Mouse (Mus musculus): ENCODE results near the gene Hoxc6. TPM values are rescaled to one million over a fixed set of nuclear protein-coding genes. Genes with fewer than 3 reads are reported as not detected.

The Hoxc6 gene
- polyA plus RNA-seq, 1 experiment from 2014 or later = 0.49 TPM

- no peak for ATAC-seq (replicated peaks; ENCODE audit: insufficient number of reproducible peaks, low FRiP score, low TSS enrichment)
- H3K36me3 ChIP-seq (ENCODE audit: control insufficient read depth, insufficient read depth, low read length) = no peaks in the 10 kb centered on the region
- H3K4me3 ChIP-seq (ENCODE audit: low read depth, low read length) = no peak overlapping the region
- H3K4me2 ChIP-seq = peak overlapping the region; percentile 11; the same call in 1 of the 2 replicates
- no peak overlapping the region for H3K9ac ChIP-seq (ENCODE audit: low read depth, low read length)
- H3K9me3 ChIP-seq (replicated peaks; ENCODE audit: control insufficient read depth, low read length) = no peaks in the 10 kb centered on the region
- 0 out of 2 replicates have a peak, but pooled peaks cover 3% of the 10 kb centered on the region for H3K4me1 ChIP-seq (ENCODE audit: control insufficient read depth, insufficient read depth, low read length)
- under 1% methylated on average over 31 of the region's 31 CpGs for WGBS (ENCODE audit: insufficient replicate concordance)
- H3K27ac ChIP-seq (ENCODE audit: low read depth, low read length) = no peak overlapping the region
- H3K27me3 ChIP-seq (ENCODE audit: control insufficient read depth, insufficient read depth, low read length) = peaks cover 98% of the 10 kb centered on the region
Observed at GRCm38 (mm10) chr15:103010112-103010846, 12.2 kb downstream of the Hoxc6 start.

GRCm38 (mm10) chr15:103010847-103011555, 12.9 kb downstream of the Hoxc6 start:
- H3K4me1 ChIP-seq (ENCODE audit: control insufficient read depth, insufficient read depth, low read length) = 0 out of 2 replicates have a peak, but pooled peaks cover 3% of the 10 kb centered on the region
- H3K36me3 ChIP-seq (ENCODE audit: control insufficient read depth, insufficient read depth, low read length) = no peaks in the 10 kb centered on the region
- H3K9ac ChIP-seq (ENCODE audit: low read depth, low read length) = no peak overlapping the region
- peak overlapping the region; percentile 11; the same call in 1 of the 2 replicates for H3K4me2 ChIP-seq
- H3K4me3 ChIP-seq (ENCODE audit: low read depth, low read length) = no peak overlapping the region
- no peaks in the 10 kb centered on the region for H3K9me3 ChIP-seq (replicated peaks; ENCODE audit: control insufficient read depth, low read length)
- H3K27ac ChIP-seq (ENCODE audit: low read depth, low read length) = no peak overlapping the region
- ATAC-seq (replicated peaks; ENCODE audit: insufficient number of reproducible peaks, low FRiP score, low TSS enrichment) = no peak
- WGBS (ENCODE audit: insufficient replicate concordance) = 1% methylated on average over 28 of the region's 28 CpGs
- H3K27me3 ChIP-seq (ENCODE audit: control insufficient read depth, insufficient read depth, low read length) = peaks cover 98% of the 10 kb centered on the region

- H3K36me3 ChIP-seq (ENCODE audit: control insufficient read depth, insufficient read depth, low read length) = no peaks in the 10 kb centered on the region
- H3K4me1 ChIP-seq (ENCODE audit: control insufficient read depth, insufficient read depth, low read length) = 0 out of 2 replicates have a peak, but pooled peaks cover 3% of the 10 kb centered on the region
- no peak overlapping the region for H3K4me3 ChIP-seq (ENCODE audit: low read depth, low read length)
- H3K9me3 ChIP-seq (replicated peaks; ENCODE audit: control insufficient read depth, low read length) = no peaks in the 10 kb centered on the region
- no peak overlapping the region for H3K9ac ChIP-seq (ENCODE audit: low read depth, low read length)
- WGBS (ENCODE audit: insufficient replicate concordance) = under 1% methylated on average over 26 of the region's 26 CpGs
- H3K4me2 ChIP-seq = peak overlapping the region; percentile 37; the same call in 1 of the 2 replicates
- H3K27ac ChIP-seq (ENCODE audit: low read depth, low read length) = no peak overlapping the region
- H3K27me3 ChIP-seq (ENCODE audit: control insufficient read depth, insufficient read depth, low read length) = peaks cover 98% of the 10 kb centered on the region
- no peak for ATAC-seq (replicated peaks; ENCODE audit: insufficient number of reproducible peaks, low FRiP score, low TSS enrichment)
Observed at GRCm38 (mm10) chr15:103011928-103012486, 13.9 kb downstream of the Hoxc6 start.

GRCm38 (mm10) chr15:103013238-103013984, 15.4 kb downstream of the Hoxc6 start:
- H3K27ac ChIP-seq (ENCODE audit: low read depth, low read length) = no peak overlapping the region
- H3K4me1 ChIP-seq (ENCODE audit: control insufficient read depth, insufficient read depth, low read length) = 0 out of 2 replicates have a peak, but pooled peaks cover 3% of the 10 kb centered on the region
- peaks cover 98% of the 10 kb centered on the region for H3K27me3 ChIP-seq (ENCODE audit: control insufficient read depth, insufficient read depth, low read length)
- H3K9ac ChIP-seq (ENCODE audit: low read depth, low read length) = no peak overlapping the region
- WGBS (ENCODE audit: insufficient replicate concordance) = 3% methylated on average over 17 of the region's 17 CpGs
- H3K4me2 ChIP-seq = 0 out of 2 replicates have a peak overlapping the region, but pooled peaks have one; percentile 1
- H3K36me3 ChIP-seq (ENCODE audit: control insufficient read depth, insufficient read depth, low read length) = no peaks in the 10 kb centered on the region
- no peak overlapping the region for H3K4me3 ChIP-seq (ENCODE audit: low read depth, low read length)
- H3K9me3 ChIP-seq (replicated peaks; ENCODE audit: control insufficient read depth, low read length) = no peaks in the 10 kb centered on the region
- ATAC-seq (replicated peaks; ENCODE audit: insufficient number of reproducible peaks, low FRiP score, low TSS enrichment) = no peak

GRCm38 (mm10) chr15:103014166-103015008, 16.3 kb downstream of the Hoxc6 start:
- 1% methylated on average over 54 of the region's 57 CpGs for WGBS (ENCODE audit: insufficient replicate concordance)
- no peaks in the 10 kb centered on the region for H3K36me3 ChIP-seq (ENCODE audit: control insufficient read depth, insufficient read depth, low read length)
- H3K4me2 ChIP-seq = peak overlapping the region; percentile 44
- H3K4me3 ChIP-seq (ENCODE audit: low read depth, low read length) = peak overlapping the region; percentile 20
- ATAC-seq (replicated peaks; ENCODE audit: insufficient number of reproducible peaks, low FRiP score, low TSS enrichment) = 0 out of 2 replicates have a peak, but pooled peaks have one; percentile 40
- H3K9ac ChIP-seq (ENCODE audit: low read depth, low read length) = no peak overlapping the region
- H3K27me3 ChIP-seq (ENCODE audit: control insufficient read depth, insufficient read depth, low read length) = peaks cover 98% of the 10 kb centered on the region
- H3K27ac ChIP-seq (ENCODE audit: low read depth, low read length) = no peak overlapping the region
- 0 out of 2 replicates have a peak, but pooled peaks cover 3% of the 10 kb centered on the region for H3K4me1 ChIP-seq (ENCODE audit: control insufficient read depth, insufficient read depth, low read length)
- H3K9me3 ChIP-seq (replicated peaks; ENCODE audit: control insufficient read depth, low read length) = no peaks in the 10 kb centered on the region

- no peaks in the 10 kb centered on the region for H3K36me3 ChIP-seq (ENCODE audit: control insufficient read depth, insufficient read depth, low read length)
- no peak overlapping the region for H3K9ac ChIP-seq (ENCODE audit: low read depth, low read length)
- under 1% methylated on average over 26 of the region's 28 CpGs for WGBS (ENCODE audit: insufficient replicate concordance)
- peak overlapping the region; percentile 11; the same call in 1 of the 2 replicates for H3K4me3 ChIP-seq (ENCODE audit: low read depth, low read length)
- H3K9me3 ChIP-seq (replicated peaks; ENCODE audit: control insufficient read depth, low read length) = no peaks in the 10 kb centered on the region
- H3K4me2 ChIP-seq = peak overlapping the region; percentile 44; the same call in 1 of the 2 replicates
- ATAC-seq (replicated peaks; ENCODE audit: insufficient number of reproducible peaks, low FRiP score, low TSS enrichment) = no peak
- H3K27ac ChIP-seq (ENCODE audit: low read depth, low read length) = no peak overlapping the region
- 0 out of 2 replicates have a peak, but pooled peaks cover 3% of the 10 kb centered on the region for H3K4me1 ChIP-seq (ENCODE audit: control insufficient read depth, insufficient read depth, low read length)
- H3K27me3 ChIP-seq (ENCODE audit: control insufficient read depth, insufficient read depth, low read length) = peaks cover 98% of the 10 kb centered on the region
Observed at GRCm38 (mm10) chr15:103015009-103015399, 16.9 kb downstream of the Hoxc6 start.

- Histone ChIP-seq H3K4me3 (ENCODE audit: low read depth, low read length) (peak overlapping the region; percentile 11; the same call in 1 of the 2 replicates), H3K36me3 (ENCODE audit: control insufficient read depth, insufficient read depth, low read length) (no peaks in the 10 kb centered on the region), H3K27ac (ENCODE audit: low read depth, low read length) (no peak overlapping the region), H3K9me3 (replicated peaks; ENCODE audit: control insufficient read depth, low read length) (no peaks in the 10 kb centered on the region), H3K4me2 (no peak overlapping the region), H3K9ac (ENCODE audit: low read depth, low read length) (no peak overlapping the region), H3K4me1 (ENCODE audit: control insufficient read depth, insufficient read depth, low read length) (0 out of 2 replicates have a peak, but pooled peaks cover 3% of the 10 kb centered on the region), H3K27me3 (ENCODE audit: control insufficient read depth, insufficient read depth, low read length) (peaks cover 98% of the 10 kb centered on the region)
- 2% methylated on average over 19 of the region's 19 CpGs for WGBS (ENCODE audit: insufficient replicate concordance)
- no peak for ATAC-seq (replicated peaks; ENCODE audit: insufficient number of reproducible peaks, low FRiP score, low TSS enrichment)
Observed at GRCm38 (mm10) chr15:103015406-103016166, 17.5 kb downstream of the Hoxc6 start.

Measured in heart, embryonic 11.5 days (tissue).